Mouse (Mus musculus): ENCODE data around the gene A830005F24Rik. TPM values are rescaled to one million over a fixed set of nuclear protein-coding genes. Genes with fewer than 3 reads are reported as not detected.
A peak's percentile ranks its signal among the peaks of the same experiment; 100 is the strongest.

Gene A830005F24Rik
- total and polyA plus RNA-seq, 2 experiments = not detected

DNA sequence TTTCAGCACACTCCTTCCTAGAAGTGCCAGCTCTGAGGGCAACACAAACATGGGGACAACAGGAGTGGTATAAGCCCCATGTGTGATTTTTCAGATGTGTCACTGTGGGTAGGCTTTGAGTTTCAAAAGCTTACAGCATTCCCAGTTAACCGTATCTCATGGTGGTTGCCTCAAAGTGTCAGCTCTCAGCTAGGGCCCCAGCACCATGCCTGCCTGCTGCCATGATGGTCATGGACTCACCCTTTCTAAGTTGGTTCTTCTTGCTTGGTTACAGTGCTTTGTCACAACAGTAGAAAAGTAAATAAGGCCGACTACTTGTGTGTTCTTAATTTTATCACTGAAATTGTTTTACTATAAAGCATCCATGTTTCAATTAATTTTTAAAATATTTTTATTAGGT, 18.1 kb downstream of the A830005F24Rik start:
- no peak overlapping the region for H3K9ac ChIP-seq (ENCODE audit: low read depth, low read length)
- H3K27ac ChIP-seq (replicated peaks; ENCODE audit: insufficient read depth, low read depth, low read length) = no peak overlapping the region
- peaks cover 1% of the 10 kb centered on the region; the same call in 1 of the 2 replicates for H3K4me1 ChIP-seq (ENCODE audit: control insufficient read depth, insufficient read depth, low read length)
- H3K36me3 ChIP-seq (ENCODE audit: control insufficient read depth, insufficient read depth, low read length) = peaks cover 18% of the 10 kb centered on the region
- H3K4me3 ChIP-seq (ENCODE audit: insufficient read depth, low read depth, low read length) = no peak overlapping the region
- TF ChIP-seq POLR2A (IDR thresholded peaks at IDR 0.05; ENCODE audit: extremely low read depth, insufficient read depth, low read length) (no peak), CTCF (IDR thresholded peaks at IDR 0.05; ENCODE audit: low read depth, low read length) (no peak)
- H3K79me2 ChIP-seq (ENCODE audit: control insufficient read depth, insufficient read depth, low read length) = no peaks in the 10 kb centered on the region
- WGBS = 74% methylated on average over 2 of the region's 2 CpGs
- no peak for DNase-seq (ENCODE audit: extremely low read depth, low read depth, low spot score)
- H3K27me3 ChIP-seq (ENCODE audit: control insufficient read depth, insufficient read depth, low read length) = no peaks in the 10 kb centered on the region

GRCm38 (mm10) chr13:48533441-48533840, 20.1 kb downstream of the A830005F24Rik start:
- H3K79me2 ChIP-seq (ENCODE audit: control insufficient read depth, insufficient read depth, low read length) = peaks cover 2% of the 10 kb centered on the region; the same call in 1 of the 2 replicates
- H3K36me3 ChIP-seq (ENCODE audit: control insufficient read depth, insufficient read depth, low read length) = peaks cover 27% of the 10 kb centered on the region
- no peak overlapping the region for H3K4me3 ChIP-seq (ENCODE audit: insufficient read depth, low read depth, low read length)
- no peak for DNase-seq (ENCODE audit: extremely low read depth, low read depth, low spot score)
- H3K27me3 ChIP-seq (ENCODE audit: control insufficient read depth, insufficient read depth, low read length) = no peaks in the 10 kb centered on the region
- 93% methylated on average over 5 of the region's 5 CpGs for WGBS
- H3K9ac ChIP-seq (ENCODE audit: low read depth, low read length) = no peak overlapping the region
- H3K27ac ChIP-seq (replicated peaks; ENCODE audit: insufficient read depth, low read depth, low read length) = no peak overlapping the region
- no peak for TF ChIP-seq CTCF (IDR thresholded peaks at IDR 0.05; ENCODE audit: low read depth, low read length)
- no peak for TF ChIP-seq POLR2A (IDR thresholded peaks at IDR 0.05; ENCODE audit: extremely low read depth, insufficient read depth, low read length)
- peaks cover 6% of the 10 kb centered on the region; the same call in 1 of the 2 replicates for H3K4me1 ChIP-seq (ENCODE audit: control insufficient read depth, insufficient read depth, low read length)

DNA sequence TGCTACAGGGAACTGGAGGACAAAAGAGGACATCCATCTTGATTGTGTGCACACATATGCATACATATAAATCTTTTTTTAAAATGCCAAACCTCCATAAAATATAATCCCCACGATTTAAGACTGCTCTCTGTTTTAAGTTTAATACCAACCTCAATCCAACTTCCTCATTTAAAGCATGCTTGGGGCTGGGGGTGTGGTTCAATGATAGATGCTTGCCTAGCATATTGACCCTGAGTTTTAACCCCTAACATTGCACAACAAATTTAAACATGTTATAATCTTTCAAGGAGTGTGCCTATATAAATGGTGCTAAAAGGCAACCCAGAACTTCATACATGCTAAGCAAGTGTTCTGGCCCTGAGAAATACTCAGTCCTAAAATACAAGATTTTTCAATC, 27.1 kb downstream of the A830005F24Rik start:
- no peak overlapping the region for H3K9ac ChIP-seq (ENCODE audit: low read depth, low read length)
- DNase-seq (ENCODE audit: extremely low read depth, low read depth, low spot score) = no peak
- H3K27ac ChIP-seq (replicated peaks; ENCODE audit: insufficient read depth, low read depth, low read length) = no peak overlapping the region
- TF ChIP-seq POLR2A (IDR thresholded peaks at IDR 0.05; ENCODE audit: extremely low read depth, insufficient read depth, low read length) = no peak
- no peak for TF ChIP-seq CTCF (IDR thresholded peaks at IDR 0.05; ENCODE audit: low read depth, low read length)
- 36% methylated on average over 1 of the region's 1 CpGs for WGBS
- peaks cover 33% of the 10 kb centered on the region for H3K4me1 ChIP-seq (ENCODE audit: control insufficient read depth, insufficient read depth, low read length)
- H3K79me2 ChIP-seq (ENCODE audit: control insufficient read depth, insufficient read depth, low read length) = peaks cover 17% of the 10 kb centered on the region; the same call in 1 of the 2 replicates
- no peaks in the 10 kb centered on the region for H3K27me3 ChIP-seq (ENCODE audit: control insufficient read depth, insufficient read depth, low read length)
- H3K36me3 ChIP-seq (ENCODE audit: control insufficient read depth, insufficient read depth, low read length) = peaks cover 15% of the 10 kb centered on the region
- H3K4me3 ChIP-seq (ENCODE audit: insufficient read depth, low read depth, low read length) = no peak overlapping the region

DNA sequence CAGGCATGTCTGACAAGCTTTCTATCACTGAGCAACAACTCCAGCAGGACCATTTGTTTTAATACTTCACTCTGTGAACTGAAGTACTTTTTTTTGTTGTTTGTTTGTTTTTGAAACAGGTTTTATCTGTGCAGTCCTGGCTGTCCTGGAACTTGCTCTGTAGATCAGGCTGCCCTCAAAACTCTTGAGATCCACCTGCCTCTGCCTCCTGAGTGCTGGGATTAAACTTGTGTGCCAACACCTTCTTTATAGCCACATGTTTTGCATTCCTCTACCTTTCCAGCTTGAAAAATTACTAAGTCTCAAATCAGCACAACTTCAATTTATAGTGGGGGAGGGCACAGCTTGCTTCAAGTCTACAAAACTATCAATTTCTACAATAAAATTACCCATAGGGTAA, 31.0 kb downstream of the A830005F24Rik start:
- peaks cover 22% of the 10 kb centered on the region for H3K4me1 ChIP-seq (ENCODE audit: control insufficient read depth, insufficient read depth, low read length)
- peak overlapping the region; percentile 65; the same call in 1 of the 2 replicates for H3K4me3 ChIP-seq (ENCODE audit: insufficient read depth, low read depth, low read length)
- peak overlapping the region; percentile 15 for H3K27ac ChIP-seq (replicated peaks; ENCODE audit: insufficient read depth, low read depth, low read length)
- no peaks in the 10 kb centered on the region for H3K27me3 ChIP-seq (ENCODE audit: control insufficient read depth, insufficient read depth, low read length)
- peak; percentile 54 for DNase-seq (ENCODE audit: extremely low read depth, low read depth, low spot score)
- TF ChIP-seq CTCF (IDR thresholded peaks at IDR 0.05; ENCODE audit: low read depth, low read length) (no peak), POLR2A (IDR thresholded peaks at IDR 0.05; ENCODE audit: extremely low read depth, insufficient read depth, low read length) (no peak)
- peaks cover 2% of the 10 kb centered on the region; the same call in 1 of the 2 replicates for H3K36me3 ChIP-seq (ENCODE audit: control insufficient read depth, insufficient read depth, low read length)
- H3K79me2 ChIP-seq (ENCODE audit: control insufficient read depth, insufficient read depth, low read length) = peaks cover 13% of the 10 kb centered on the region; the same call in 1 of the 2 replicates
- H3K9ac ChIP-seq (ENCODE audit: low read depth, low read length) = no peak overlapping the region

DNA sequence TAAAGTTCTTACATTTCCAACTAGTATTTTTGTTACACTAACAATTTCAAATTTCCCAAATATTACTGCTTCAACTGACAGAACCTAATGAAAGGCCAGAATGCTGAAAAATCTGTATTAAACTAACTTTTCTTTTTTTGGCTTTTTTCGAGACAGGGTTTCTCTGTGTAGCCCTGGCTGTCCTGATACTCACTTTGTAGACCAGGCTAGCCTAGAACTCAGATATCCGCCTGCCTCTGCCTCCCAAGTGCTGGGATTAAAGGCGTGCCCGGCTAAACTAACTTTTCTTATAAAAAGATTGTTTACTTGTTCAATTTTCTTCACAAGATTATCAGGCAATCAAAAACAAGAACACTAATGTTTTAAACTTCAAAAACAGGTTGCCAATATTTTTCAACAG, 31.5 kb downstream of the A830005F24Rik start:
- Histone ChIP-seq H3K27ac (replicated peaks; ENCODE audit: insufficient read depth, low read depth, low read length) (peak overlapping the region; percentile 71), H3K4me3 (ENCODE audit: insufficient read depth, low read depth, low read length) (peak overlapping the region; percentile 65), H3K4me1 (ENCODE audit: control insufficient read depth, insufficient read depth, low read length) (peaks cover 19% of the 10 kb centered on the region), H3K36me3 (ENCODE audit: control insufficient read depth, insufficient read depth, low read length) (peaks cover 2% of the 10 kb centered on the region; the same call in 1 of the 2 replicates), H3K79me2 (ENCODE audit: control insufficient read depth, insufficient read depth, low read length) (peaks cover 12% of the 10 kb centered on the region; the same call in 1 of the 2 replicates), H3K27me3 (ENCODE audit: control insufficient read depth, insufficient read depth, low read length) (no peaks in the 10 kb centered on the region), H3K9ac (ENCODE audit: low read depth, low read length) (no peak overlapping the region)
- no peak for DNase-seq (ENCODE audit: extremely low read depth, low read depth, low spot score)
- 6% methylated on average over 4 of the region's 4 CpGs for WGBS
- TF ChIP-seq POLR2A (IDR thresholded peaks at IDR 0.05; ENCODE audit: extremely low read depth, insufficient read depth, low read length) (no peak), CTCF (IDR thresholded peaks at IDR 0.05; ENCODE audit: low read depth, low read length) (no peak)

DNA sequence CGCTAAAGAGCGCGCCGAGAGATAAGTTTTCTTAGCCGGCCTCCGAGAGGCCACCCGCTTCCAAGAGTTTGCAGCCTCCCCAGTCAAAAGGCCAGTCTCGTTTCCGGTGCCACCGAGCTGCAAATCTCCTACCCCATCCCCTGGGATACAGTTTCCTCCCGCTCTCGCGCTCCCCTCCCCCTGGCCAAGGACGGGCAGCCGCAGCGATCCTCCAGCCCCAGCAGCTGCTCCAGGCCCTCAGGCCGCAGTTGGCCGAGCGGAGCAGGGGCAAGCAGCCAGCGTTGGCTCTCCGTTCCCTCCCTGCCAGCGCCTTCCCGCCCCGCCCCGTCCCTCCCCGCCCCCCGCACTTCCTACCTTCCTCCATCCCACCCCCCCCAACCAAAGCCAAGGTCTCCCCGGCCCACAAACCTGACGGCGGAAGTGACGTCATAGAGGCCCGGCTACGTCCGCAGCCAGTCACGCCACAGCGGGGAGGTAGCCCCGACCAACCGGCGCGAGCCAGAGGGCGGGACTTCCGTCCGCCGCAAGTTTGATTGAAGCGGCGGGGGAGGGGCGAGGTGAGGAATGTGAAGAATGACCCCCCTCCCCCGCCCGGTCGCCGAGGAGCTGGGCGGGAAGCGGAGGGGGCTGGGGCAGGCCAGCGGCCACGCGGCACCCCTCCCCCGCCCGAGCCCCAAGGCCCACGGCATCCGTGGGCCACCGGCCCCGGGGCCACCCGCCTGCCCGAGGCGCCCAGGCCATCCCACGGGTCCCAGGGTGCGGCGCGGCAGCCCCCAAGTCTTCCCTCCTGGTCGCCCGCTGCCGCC, 32.3 kb downstream of the A830005F24Rik start:
- H3K27me3 ChIP-seq (ENCODE audit: control insufficient read depth, insufficient read depth, low read length) = no peaks in the 10 kb centered on the region
- peaks cover 12% of the 10 kb centered on the region; the same call in 1 of the 2 replicates for H3K79me2 ChIP-seq (ENCODE audit: control insufficient read depth, insufficient read depth, low read length)
- H3K9ac ChIP-seq (ENCODE audit: low read depth, low read length) = peak overlapping the region; percentile 88
- H3K36me3 ChIP-seq (ENCODE audit: control insufficient read depth, insufficient read depth, low read length) = no peaks in the 10 kb centered on the region
- DNase-seq (ENCODE audit: extremely low read depth, low read depth, low spot score) = peak; percentile 93
- TF ChIP-seq CTCF (IDR thresholded peaks at IDR 0.05; ENCODE audit: low read depth, low read length) (no peak), POLR2A (IDR thresholded peaks at IDR 0.05; ENCODE audit: extremely low read depth, insufficient read depth, low read length) (peak; percentile 76; the same call in 1 of the 2 replicates)
- H3K4me1 ChIP-seq (ENCODE audit: control insufficient read depth, insufficient read depth, low read length) = peaks cover 17% of the 10 kb centered on the region
- under 1% methylated on average over 66 of the region's 72 CpGs for WGBS
- H3K4me3 ChIP-seq (ENCODE audit: insufficient read depth, low read depth, low read length) = peak overlapping the region; percentile 74
- H3K27ac ChIP-seq (replicated peaks; ENCODE audit: insufficient read depth, low read depth, low read length) = peak overlapping the region; percentile 92
